Mouse (Mus musculus): ENCODE data around the gene Ankrd33.

DNA sequence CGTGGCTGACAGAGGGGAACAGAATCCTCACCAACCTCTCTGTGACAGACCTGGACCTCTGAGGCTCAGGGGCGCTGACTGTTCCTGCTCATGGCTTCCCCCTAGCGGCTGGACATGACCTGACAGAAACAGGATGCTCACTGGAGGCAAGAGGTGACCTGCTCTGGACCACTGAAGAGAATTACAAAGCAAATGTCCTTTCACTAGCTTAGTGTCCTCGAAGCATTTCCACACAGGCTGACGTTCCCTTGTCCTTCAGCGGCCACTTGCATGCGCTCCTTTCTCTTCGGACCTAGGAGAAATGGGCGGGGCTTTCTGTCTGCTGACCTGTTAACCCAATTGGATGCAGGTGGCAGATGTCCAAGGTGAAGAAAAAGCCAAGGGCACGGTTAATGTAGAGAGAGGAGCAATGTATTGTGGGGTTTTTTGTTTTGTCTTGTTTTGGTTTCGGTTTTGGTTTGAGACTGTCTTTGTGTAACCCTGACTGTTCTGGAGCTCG, 10.0 kb upstream of the Ankrd33 start:
- peak; percentile 94 for TF ChIP-seq CTCF (IDR thresholded peaks at IDR 0.05; ENCODE audit: low read depth)
- no peak for TF ChIP-seq EP300 (IDR thresholded peaks at IDR 0.05; ENCODE audit: low read depth)

All from liver, postnatal 0 days (tissue).